In the genomic region with DNA sequence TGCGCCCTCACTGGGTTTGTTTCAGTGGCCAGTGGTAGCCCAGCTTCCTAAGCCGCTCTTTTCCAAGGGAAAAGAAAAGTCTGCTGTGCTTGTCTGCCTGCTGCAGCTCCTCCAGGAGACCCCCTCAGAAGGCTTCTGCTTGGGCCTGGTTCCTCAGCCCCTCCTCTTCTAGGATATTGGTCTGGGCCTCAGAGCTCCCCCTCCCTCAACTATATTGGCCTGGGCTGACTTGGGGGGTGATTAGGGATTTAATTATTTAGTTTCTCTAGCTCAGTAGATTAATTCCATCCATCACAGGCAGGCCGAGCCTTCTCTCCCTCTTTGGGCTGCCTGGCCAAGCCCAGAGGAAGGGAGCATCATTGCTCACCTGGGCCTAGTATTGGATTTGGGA, we compare ENCODE assay signal across 28 mouse cellular contexts. TPM values are rescaled to one million over a fixed set of nuclear protein-coding genes. Genes with fewer than 3 reads are reported as not detected.
DNase-seq lines count a peak whose midpoint lies in the region; ATAC-seq and TF ChIP-seq lines count a peak whose summit lies in the region.
"Had no signal": no experiment of that assay in that cellular context is flagged by ENCODE, and none has a peak within 500 bp of the region (broad histone marks: within the 10 kb centered on the region; RNA-seq: fewer than 3 reads in every experiment).

No protein-coding gene starts in this region.

- H3K36me3 ChIP-seq in E14TG2a.4 (ENCODE audit: insufficient read depth, low read length) = peaks cover 19% of the 10 kb centered on the region
- no peaks in the 10 kb centered on the region for H3K36me3 ChIP-seq in hindbrain, postnatal 0 days (ENCODE audit: insufficient read depth, low read length)
- H3K36me3 ChIP-seq: embryonic facial prominence, embryonic 13.5 days; G1E; heart, embryonic 10.5 days; intestine, embryonic 15.5 days; limb, embryonic 13.5 days; liver, embryonic 12.5 days had no signal

- DNase-seq in cerebellum, adult 8-10 months = peak; percentile 11
- DNase-seq in cerebellum, postnatal 14 days = no peak
- DNase-seq in left cerebral cortex, adult 2 months (ENCODE audit: extremely low spot score in 1 of 2, low spot score in 2 of 2) = no peak
- DNase-seq in left cerebral cortex, adult 11 months (ENCODE audit: low spot score) = no peak
- no peak for DNase-seq in hindbrain, postnatal 0 days (ENCODE audit: low spot score)
- no peak for DNase-seq in c-Kit-positive CD71-positive TER-119-positive erythroid progenitor cells, embryonic 14.5 days (ENCODE audit: low spot score)
- DNase-seq in gastrocnemius, adult 2 months = no peak
- DNase-seq: embryo, embryonic 11 days; heart, postnatal 4 days; kidney, adult 9 months; kidney, postnatal 14 days; lung, adult 18-20 months; lung, postnatal 10 days; thymus, adult 18-20 months; thymus, postnatal 4 days had no signal

- no peaks in the 10 kb centered on the region for H3K27me3 ChIP-seq in E14TG2a.4 (ENCODE audit: insufficient read depth, low read length)
- no peaks in the 10 kb centered on the region for H3K27me3 ChIP-seq in hindbrain, postnatal 0 days (ENCODE audit: insufficient read depth, low read length)

- H3K4me2 ChIP-seq in hindbrain, postnatal 0 days (ENCODE audit: low read depth, low read length) = no peak overlapping the region
- H3K4me2 ChIP-seq: embryonic facial prominence, embryonic 13.5 days; intestine, embryonic 15.5 days; limb, embryonic 13.5 days; liver, embryonic 12.5 days had no signal

- peaks cover 73% of the 10 kb centered on the region for H3K4me1 ChIP-seq in E14TG2a.4 (replicated peaks; ENCODE audit: low read depth, low read length)
- H3K4me1 ChIP-seq in hindbrain, postnatal 0 days (ENCODE audit: insufficient read depth, low read length) = peaks cover 18% of the 10 kb centered on the region
- H3K4me1 ChIP-seq: embryonic facial prominence, embryonic 13.5 days; heart, embryonic 10.5 days; intestine, embryonic 15.5 days; liver, embryonic 12.5 days had no signal

- intact Hi-C loops in left cerebral cortex, adult 2 months (cut with DNase I) = no loop called here
- intact Hi-C loops in gastrocnemius, adult 2 months (cut with DNase I) = no loop called here

- peak; percentile 39; the same call in 1 of the 2 replicates for ATAC-seq in hindbrain, postnatal 0 days
- ATAC-seq: CD4-positive, CD25-positive, alpha-beta regulatory T cell, adult 4 months; forebrain, embryonic 13.5 days; intestine, embryonic 15.5 days; liver, embryonic 12.5 days; Patski had no signal

- WGBS in hindbrain, postnatal 0 days = 56% methylated on average over 3 of the region's 3 CpGs

- no peak for TF ChIP-seq CTCF in left cerebral cortex, adult 2 months (IDR thresholded peaks at IDR 0.05)
- TF ChIP-seq CTCF in E14TG2a.4 (conservative IDR thresholded peaks at IDR 0.05; ENCODE audit: low read length) = no peak
- no peak for TF ChIP-seq CTCF in hindbrain, postnatal 0 days (IDR thresholded peaks at IDR 0.05; ENCODE audit: low read depth)
- TF ChIP-seq CTCF in gastrocnemius, adult 2 months (IDR thresholded peaks at IDR 0.05) = no peak

- H3K4me3 ChIP-seq in left cerebral cortex, adult 2 months = no peak overlapping the region
- H3K4me3 ChIP-seq in E14TG2a.4 (replicated peaks; ENCODE audit: low read length) = peak overlapping the region; percentile 61
- no peak overlapping the region for H3K4me3 ChIP-seq in hindbrain, postnatal 0 days (ENCODE audit: low read length)
- H3K4me3 ChIP-seq in gastrocnemius, adult 2 months = no peak overlapping the region
- H3K4me3 ChIP-seq: embryonic facial prominence, embryonic 13.5 days; forebrain, embryonic 13.5 days; heart, embryonic 10.5 days; intestine, embryonic 15.5 days; limb, embryonic 13.5 days; liver, embryonic 12.5 days had no signal

- H3K27ac ChIP-seq in left cerebral cortex, adult 2 months = peak overlapping the region; percentile 87
- peak overlapping the region; percentile 62 for H3K27ac ChIP-seq in hindbrain, postnatal 0 days
- H3K27ac ChIP-seq in gastrocnemius, adult 2 months = no peak overlapping the region
- H3K27ac ChIP-seq: embryonic facial prominence, embryonic 13.5 days; forebrain, embryonic 13.5 days; heart, embryonic 10.5 days; intestine, embryonic 15.5 days; limb, embryonic 13.5 days; liver, embryonic 12.5 days had no signal

- 0 out of 2 replicates have a peak overlapping the region, but pooled peaks have one; percentile 4 for H3K9ac ChIP-seq in hindbrain, postnatal 0 days (replicated peaks; ENCODE audit: low read length)
- H3K9ac ChIP-seq: embryonic facial prominence, embryonic 13.5 days; forebrain, embryonic 13.5 days; intestine, embryonic 15.5 days; limb, embryonic 13.5 days; liver, embryonic 12.5 days had no signal

- H3K9me3 ChIP-seq in E14TG2a.4 (ENCODE audit: low read length) = peaks cover 6% of the 10 kb centered on the region; the same call in 1 of the 2 replicates
- H3K9me3 ChIP-seq in hindbrain, postnatal 0 days (ENCODE audit: low read length) = no peaks in the 10 kb centered on the region
- H3K9me3 ChIP-seq: embryonic facial prominence, embryonic 13.5 days; forebrain, embryonic 13.5 days; heart, embryonic 10.5 days; intestine, embryonic 15.5 days; limb, embryonic 13.5 days; liver, embryonic 12.5 days had no signal

RNA-seq across cellular contexts. Expression of a gene that starts 11.4 kb away (rescaled TPM):
- total RNA-seq in left cerebral cortex, adult 2 months (2021) = 100 to 1,000 TPM; 372 to 403 TPM
- total RNA-seq in hindbrain, postnatal 0 days (2014; rRNA removed) = 153 and 163 TPM in 2 replicates
- polyA plus RNA-seq in hindbrain, postnatal 0 days (2015; fragmentation: Nextera tagmentation; extraction: Ambion mirVana) = 30.0 and 34.2 TPM in 2 replicates
- not detected for total RNA-seq in gastrocnemius, adult 2 months (2021)
- total RNA-seq: granulocyte monocyte progenitor cell, adult 5-6 weeks; megakaryocyte progenitor cell, adult 5-6 weeks; monocyte, adult 5-6 weeks had no signal
- polyA plus RNA-seq: CD4-positive, CD25-positive, alpha-beta regulatory T cell, adult 4 months; G1E had no signal

RNA-seq across cellular contexts. Expression of a gene that starts 57.0 kb away (rescaled TPM):
- 1 to 10 TPM; 4.1 to 4.2 TPM for total RNA-seq in left cerebral cortex, adult 2 months (2021)
- 6.7 and 8.7 TPM in 2 replicates for total RNA-seq in hindbrain, postnatal 0 days (2014; rRNA removed)
- polyA plus RNA-seq in hindbrain, postnatal 0 days (2015; fragmentation: Nextera tagmentation; extraction: Ambion mirVana) = 13.8 and 15.4 TPM in 2 replicates
- total RNA-seq in gastrocnemius, adult 2 months (2021) = 1 to 10 TPM in 1 of 2 experiments, under 1 TPM in 1; 0.87 to 1.4 TPM

Comparison
In these comparisons a context has a peak if more than half of its experiments do, and no peak if none do; other contexts are left out.
1. RNA of a gene that starts 11.4 kb away (total RNA-seq): 372 to 403 TPM in left cerebral cortex, adult 2 months and 153 to 163 TPM in hindbrain, postnatal 0 days; not detected in gastrocnemius, adult 2 months; every median in the first group is over 100 times any median in the second.